In the genomic region with DNA sequence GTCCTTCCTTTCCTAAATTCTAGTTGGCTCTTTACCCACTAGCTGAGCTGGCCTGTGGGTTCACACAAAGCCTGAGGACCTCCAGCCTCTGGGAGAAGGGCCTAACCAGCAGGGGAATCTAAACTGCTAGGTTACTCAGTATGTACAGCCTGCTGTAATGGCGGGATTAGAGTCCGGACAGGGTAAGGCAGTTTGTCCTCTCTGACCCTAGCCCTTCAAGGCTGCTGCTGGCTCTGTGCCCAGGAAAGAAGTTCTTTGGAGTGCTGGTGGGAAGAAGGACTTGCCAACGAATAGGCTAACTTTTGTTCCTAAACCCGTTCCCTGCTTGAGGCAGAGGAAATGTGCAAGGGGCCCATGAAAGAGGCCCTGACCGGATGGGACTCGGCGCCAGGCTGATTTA, we compare ENCODE assay signal across 14 mouse cellular contexts. TPM values are rescaled to one million over a fixed set of nuclear protein-coding genes. Genes with fewer than 3 reads are reported as not detected.
DNase-seq lines count a peak whose midpoint lies in the region; ATAC-seq and TF ChIP-seq lines count a peak whose summit lies in the region.
"Had no signal": no experiment of that assay in that cellular context is flagged by ENCODE, and none has a peak within 500 bp of the region (broad histone marks: within the 10 kb centered on the region; RNA-seq: fewer than 3 reads in every experiment).

No protein-coding gene starts in this region.

- H3K27ac ChIP-seq in midbrain, embryonic 11.5 days (ENCODE audit: low read depth, low read length): no peak overlapping the region
- no peak overlapping the region for H3K27ac ChIP-seq in midbrain, postnatal 0 days (ENCODE audit: low read depth, low read length)
- H3K27ac ChIP-seq: forebrain, embryonic 13.5 days; limb, embryonic 12.5 days had no signal

- WGBS in midbrain, embryonic 11.5 days: 2% methylated on average over 7 of the region's 7 CpGs
- WGBS in midbrain, postnatal 0 days: 3% methylated on average over 7 of the region's 7 CpGs

- intact Hi-C loops in heart, postnatal 14 days (cut with DNase I): no loop called here

- H3K4me3 ChIP-seq in midbrain, embryonic 11.5 days (ENCODE audit: low read depth, low read length): no peak overlapping the region
- no peak overlapping the region for H3K4me3 ChIP-seq in midbrain, postnatal 0 days (ENCODE audit: low read depth, low read length)
- H3K4me3 ChIP-seq: forebrain, embryonic 13.5 days; limb, embryonic 12.5 days had no signal

- no peaks in the 10 kb centered on the region for H3K9me3 ChIP-seq in midbrain, embryonic 11.5 days (ENCODE audit: control insufficient read depth, low read length)
- H3K9me3 ChIP-seq in midbrain, postnatal 0 days (ENCODE audit: low read length): no peaks in the 10 kb centered on the region
- H3K9me3 ChIP-seq: forebrain, embryonic 13.5 days; limb, embryonic 12.5 days had no signal

- peak; percentile 90 for DNase-seq in midbrain, embryonic 11.5 days (ENCODE audit: low spot score, missing footprints)
- no peak for DNase-seq in midbrain, postnatal 0 days (ENCODE audit: low spot score)
- DNase-seq in kidney, adult 11 months: peak; percentile 88
- DNase-seq in kidney, postnatal 4 days: peak; percentile 76 to 83
- DNase-seq in heart, postnatal 14 days: no peak
- DNase-seq in heart, adult 9 months (ENCODE audit: low spot score in 2 of 2): no peak
- no peak for DNase-seq in gastrocnemius, postnatal 4 days (ENCODE audit: low spot score in 2 of 2)
- DNase-seq: thymus, postnatal 25 days had no signal

- no peak overlapping the region for H3K9ac ChIP-seq in midbrain, embryonic 11.5 days (ENCODE audit: low read length)
- no peak overlapping the region for H3K9ac ChIP-seq in midbrain, postnatal 0 days (replicated peaks; ENCODE audit: low read length, poor library complexity, severe bottlenecking)
- H3K9ac ChIP-seq: forebrain, embryonic 13.5 days; limb, embryonic 12.5 days had no signal

- no peaks in the 10 kb centered on the region for H3K4me1 ChIP-seq in midbrain, embryonic 11.5 days (ENCODE audit: control insufficient read depth, insufficient read depth, low read length)
- H3K4me1 ChIP-seq in midbrain, postnatal 0 days (ENCODE audit: insufficient read depth, low read length): no peaks in the 10 kb centered on the region
- H3K4me1 ChIP-seq: forebrain, embryonic 13.5 days had no signal

- no peak for TF ChIP-seq CTCF in midbrain, postnatal 0 days (IDR thresholded peaks at IDR 0.05)

- H3K4me2 ChIP-seq in midbrain, embryonic 11.5 days: no peak overlapping the region
- no peak overlapping the region for H3K4me2 ChIP-seq in midbrain, postnatal 0 days (ENCODE audit: low read depth, low read length, poor library complexity, severe bottlenecking)
- H3K4me2 ChIP-seq: forebrain, embryonic 13.5 days; limb, embryonic 12.5 days had no signal

- no peak for ATAC-seq in midbrain, embryonic 11.5 days (ENCODE audit: low FRiP score)
- ATAC-seq in midbrain, postnatal 0 days (ENCODE audit: low FRiP score): no peak
- ATAC-seq: forebrain, embryonic 13.5 days; lung, postnatal 0 days had no signal

- peaks cover 98% of the 10 kb centered on the region for H3K27me3 ChIP-seq in midbrain, embryonic 11.5 days (ENCODE audit: control insufficient read depth, insufficient read depth, low read length)
- peaks cover 94% of the 10 kb centered on the region for H3K27me3 ChIP-seq in midbrain, postnatal 0 days (ENCODE audit: insufficient read depth, low read length)

- no peaks in the 10 kb centered on the region for H3K36me3 ChIP-seq in midbrain, embryonic 11.5 days (ENCODE audit: control insufficient read depth, insufficient read depth, low read length)
- H3K36me3 ChIP-seq in midbrain, postnatal 0 days (ENCODE audit: insufficient read depth, low read length): no peaks in the 10 kb centered on the region
- H3K36me3 ChIP-seq: limb, embryonic 12.5 days had no signal

RNA-seq across cellular contexts. Expression of a gene that starts 5.3 kb away (rescaled TPM):
- polyA plus RNA-seq in midbrain, embryonic 11.5 days (2014; fragmentation: Nextera tagmentation; extraction: Ambion mirVana): not detected in 2 replicates
- not detected in 2 replicates for total RNA-seq in midbrain, postnatal 0 days (2014; rRNA removed)
- not detected in 2 replicates for polyA plus RNA-seq in midbrain, postnatal 0 days (2015; fragmentation: Nextera tagmentation; extraction: Ambion mirVana)
- not detected for total RNA-seq in heart, postnatal 14 days (2021)
- total RNA-seq in gastrocnemius, postnatal 4 days (2021): 1 to 10 TPM; 1.1 to 1.5 TPM
- total RNA-seq: CH12.LX; heart, postnatal 25 days; layer of hippocampus, adult 8-10 months had no signal
- polyA plus RNA-seq: forebrain, embryonic 13.5 days; lung, postnatal 0 days had no signal

RNA-seq across cellular contexts. Expression of a gene that starts 15.8 kb away (rescaled TPM):
- polyA plus RNA-seq in midbrain, embryonic 11.5 days (2014; fragmentation: Nextera tagmentation; extraction: Ambion mirVana): not detected in 2 replicates
- 3.4 TPM in 1 of 2 replicates, not detected in the other for total RNA-seq in midbrain, postnatal 0 days (2014; rRNA removed)
- polyA plus RNA-seq in midbrain, postnatal 0 days (2015; fragmentation: Nextera tagmentation; extraction: Ambion mirVana): not detected in 2 replicates
- total RNA-seq in heart, postnatal 14 days (2021): not detected
- 1 to 10 TPM in 1 of 2 experiments, under 1 TPM in 1; 0.98 to 1.3 TPM for total RNA-seq in gastrocnemius, postnatal 4 days (2021)
- total RNA-seq: CH12.LX; heart, postnatal 25 days; layer of hippocampus, adult 8-10 months had no signal
- polyA plus RNA-seq: forebrain, embryonic 13.5 days had no signal

RNA-seq across cellular contexts. Expression of a gene that starts 20.5 kb away (rescaled TPM):
- not detected in 2 replicates for polyA plus RNA-seq in midbrain, embryonic 11.5 days (2014; fragmentation: Nextera tagmentation; extraction: Ambion mirVana)
- total RNA-seq in midbrain, postnatal 0 days (2014; rRNA removed): 0.19 TPM in 1 of 2 replicates, not detected in the other
- not detected in 2 replicates for polyA plus RNA-seq in midbrain, postnatal 0 days (2015; fragmentation: Nextera tagmentation; extraction: Ambion mirVana)
- total RNA-seq in heart, postnatal 14 days (2021): not detected
- total RNA-seq in gastrocnemius, postnatal 4 days (2021): 1 to 10 TPM; 1.8 to 2.1 TPM
- total RNA-seq: CH12.LX; heart, postnatal 25 days; layer of hippocampus, adult 8-10 months had no signal
- polyA plus RNA-seq: forebrain, embryonic 13.5 days had no signal

RNA-seq across cellular contexts. Expression of a gene that starts 26.3 kb away (rescaled TPM):
- not detected in 2 replicates for polyA plus RNA-seq in midbrain, embryonic 11.5 days (2014; fragmentation: Nextera tagmentation; extraction: Ambion mirVana)
- 0.22 TPM in 1 of 2 replicates, not detected in the other for total RNA-seq in midbrain, postnatal 0 days (2014; rRNA removed)
- polyA plus RNA-seq in midbrain, postnatal 0 days (2015; fragmentation: Nextera tagmentation; extraction: Ambion mirVana): not detected in 2 replicates
- not detected for total RNA-seq in heart, postnatal 14 days (2021)
- total RNA-seq in gastrocnemius, postnatal 4 days (2021): 1 to 10 TPM in 1 of 2 experiments, under 1 TPM in 1; 0.62 to 1.3 TPM
- total RNA-seq: heart, postnatal 25 days; layer of hippocampus, adult 8-10 months had no signal
- polyA plus RNA-seq: forebrain, embryonic 13.5 days had no signal

RNA-seq across cellular contexts. Expression of a gene that starts 37.2 kb away (rescaled TPM):
- not detected in 2 replicates for polyA plus RNA-seq in midbrain, embryonic 11.5 days (2014; fragmentation: Nextera tagmentation; extraction: Ambion mirVana)
- total RNA-seq in midbrain, postnatal 0 days (2014; rRNA removed): 1.5 TPM in 1 of 2 replicates, not detected in the other
- not detected in 2 replicates for polyA plus RNA-seq in midbrain, postnatal 0 days (2015; fragmentation: Nextera tagmentation; extraction: Ambion mirVana)
- under 1 TPM; 0.19 to 0.22 TPM for total RNA-seq in heart, postnatal 14 days (2021)
- total RNA-seq in gastrocnemius, postnatal 4 days (2021): 1 to 10 TPM in 1 of 2 experiments, under 1 TPM in 1; 0.80 to 1.1 TPM
- total RNA-seq: layer of hippocampus, adult 8-10 months had no signal
- polyA plus RNA-seq: forebrain, embryonic 13.5 days had no signal

Comparison
In these comparisons a context has a peak if more than half of its experiments do, and no peak if none do; other contexts are left out.
1. DNase-seq: peak in midbrain, embryonic 11.5 days (single experiment), kidney, adult 11 months (single experiment) and kidney, postnatal 4 days (2 of 2); none in midbrain, postnatal 0 days (single experiment), heart, postnatal 14 days (0 of 2), heart, adult 9 months (0 of 2) and gastrocnemius, postnatal 4 days (0 of 2).